Mouse (Mus musculus) heart, postnatal 0 days (tissue): ENCODE measurements around the gene Ooep.

Experiments used
- CTCF ChIP-seq: IDR thresholded peaks from 2 replicates; pipeline ENCODE4 v1.5.1; 2016; ENCODE audit warnings: antibody characterized with exemption, control low read depth, low read depth
- EP300 ChIP-seq: IDR thresholded peaks from 2 replicates; pipeline ENCODE4 v1.6.1; 2016; ENCODE audit warnings: antibody characterized with exemption, low read depth

GRCm38 (mm10) chr9:78375486-78375885 lies 3.0 kb downstream of the Ooep start:
- TF ChIP-seq CTCF: no peak
- no peak for TF ChIP-seq EP300
